Mouse (Mus musculus): ENCODE results near the gene Rnf126.
A peak's percentile ranks its signal among the peaks of the same experiment; 100 is the strongest.

Rnf126 gene

DNA sequence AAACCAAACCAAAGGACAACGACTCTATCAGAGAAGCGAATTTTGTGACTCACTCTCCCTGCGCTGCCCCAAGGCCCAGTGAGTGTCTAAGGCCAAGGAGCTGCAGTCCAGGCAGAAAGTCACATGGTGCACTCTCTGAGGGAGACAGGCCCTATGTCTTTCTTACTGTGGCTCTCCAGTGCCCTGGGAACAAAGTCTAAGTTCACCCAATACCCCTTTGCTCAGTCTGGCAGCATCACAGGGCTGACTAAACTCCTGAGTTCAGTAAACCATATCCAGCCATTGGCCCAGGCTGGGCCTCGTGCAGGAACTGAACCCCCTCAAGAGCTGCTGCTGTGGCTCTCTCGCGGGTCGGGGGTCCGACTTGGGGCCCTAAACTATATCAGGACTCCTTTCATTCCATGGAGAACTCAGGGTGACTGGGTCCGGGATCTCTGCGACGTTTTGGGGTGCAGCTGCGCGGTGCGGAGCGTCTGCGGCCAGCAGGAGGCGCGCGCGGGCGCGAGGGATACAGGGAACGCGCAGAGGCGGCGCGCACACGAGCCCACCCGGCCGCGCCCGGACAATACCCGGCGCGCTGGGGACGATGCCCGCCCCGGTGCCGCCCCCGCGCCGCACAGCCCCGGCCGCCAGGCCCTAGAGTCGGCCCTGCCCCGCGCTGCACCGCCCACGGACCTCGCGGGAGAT lies 26.4 kb upstream of the Rnf126 start, which contains the start of gene Palm:
Gene Palm, plus strand, starts transcription at position 522 of the 687 bp plus-strand sequence.
- peak; percentile 69 to 84 for DNase-seq (ENCODE audit: low spot score in 2 of 2)

- DNase-seq (ENCODE audit: low spot score in 2 of 2): no peak
These were observed 25.7 kb upstream of the Rnf126 start for GRCm38 (mm10) chr10:79792339-79793040.

DNA sequence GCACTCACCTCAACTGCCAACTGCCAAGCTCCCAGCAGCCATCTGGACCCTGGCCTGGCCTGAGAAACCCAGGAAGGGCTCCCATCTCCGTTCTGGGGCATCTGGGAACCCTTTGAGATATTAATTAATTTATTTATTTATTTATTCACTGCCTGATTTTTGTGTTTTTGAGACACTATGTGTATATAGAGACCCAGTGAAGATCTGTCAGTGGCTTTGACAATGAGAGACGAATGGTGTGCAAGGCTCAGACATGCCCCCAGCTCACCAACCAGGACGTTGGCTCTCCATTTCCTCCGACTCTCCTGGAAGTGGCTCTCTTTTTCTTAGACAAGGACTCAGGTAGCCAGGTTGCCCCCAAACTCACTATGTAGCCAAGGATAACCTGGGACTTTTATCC lies 24.1 kb upstream of the Rnf126 start, which contains the start of gene Prss57:
Gene Prss57, minus strand, starts transcription at position 101 of the 400 bp plus-strand sequence.
- no peak for DNase-seq (ENCODE audit: low spot score in 2 of 2)

DNA sequence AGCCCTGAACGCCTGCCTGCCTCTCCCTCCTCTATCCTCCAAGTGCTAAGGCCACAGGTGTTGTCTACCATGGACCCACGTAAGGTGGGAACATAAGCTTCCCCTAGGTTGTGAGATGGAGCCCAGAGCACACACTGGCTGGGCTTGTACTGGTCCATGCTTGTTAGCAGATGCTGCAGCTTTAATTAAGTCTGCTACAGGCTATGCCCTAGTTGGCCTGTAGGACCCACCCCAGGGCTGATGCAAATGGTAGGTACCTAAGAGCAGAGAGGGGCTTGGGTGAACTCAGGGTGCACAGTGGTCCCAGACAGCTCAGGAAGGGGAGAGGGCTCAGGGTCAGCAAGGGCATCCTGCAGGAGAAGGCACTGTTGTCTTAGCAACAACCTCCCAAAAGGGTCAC lies 22.8 kb upstream of the Rnf126 start:
- no peak for DNase-seq (ENCODE audit: low spot score in 2 of 2)

GRCm38 (mm10) chr10:79788386-79789158 lies 21.8 kb upstream of the Rnf126 start:
- DNase-seq (ENCODE audit: low spot score in 2 of 2): peak; percentile 67 to 82

DNA sequence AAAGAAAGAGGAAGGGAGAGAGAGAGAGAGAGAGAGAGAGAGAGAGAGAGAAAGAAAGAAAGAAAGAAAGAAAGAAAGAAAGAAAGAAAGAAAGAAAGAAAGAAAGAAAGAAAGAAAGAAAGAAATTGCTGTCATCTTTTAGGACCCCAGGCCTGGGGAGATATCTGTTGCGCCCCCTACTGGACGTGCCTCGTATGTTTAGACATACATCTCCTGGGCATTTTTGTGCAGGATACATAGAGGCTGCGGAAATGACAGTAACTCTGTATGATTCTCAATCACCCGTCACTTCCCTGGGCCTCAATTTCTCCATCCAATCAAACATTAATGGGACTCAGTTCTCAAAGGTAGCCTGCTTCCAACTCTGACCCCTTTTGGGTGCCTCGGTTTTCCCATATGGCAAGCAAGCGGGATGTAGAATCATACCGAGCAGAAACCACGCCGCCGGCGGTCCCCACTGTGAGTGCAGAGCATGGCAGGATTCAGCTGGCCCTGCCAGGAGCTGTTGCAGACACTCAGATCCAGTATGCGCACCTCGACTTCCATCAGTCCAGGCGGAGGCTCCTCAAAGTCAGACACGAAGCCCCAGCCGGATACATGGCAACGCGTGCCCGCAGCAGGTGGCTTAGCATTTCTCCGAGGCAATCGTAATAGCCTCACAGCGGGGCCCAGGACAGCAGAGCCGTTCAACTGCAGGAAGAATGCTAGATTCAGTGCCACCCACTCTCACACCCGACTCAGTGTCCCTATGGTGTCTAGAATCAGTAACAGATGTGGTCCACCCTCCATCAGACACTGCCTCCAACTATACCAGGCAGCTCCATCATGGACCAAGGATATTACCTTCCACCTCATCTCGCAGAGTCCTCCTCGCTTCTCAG lies 17.4 kb upstream of the Rnf126 start:
- peak in 1 of 2 experiments; percentile 48 for DNase-seq (ENCODE audit: low spot score in 2 of 2)

DNA sequence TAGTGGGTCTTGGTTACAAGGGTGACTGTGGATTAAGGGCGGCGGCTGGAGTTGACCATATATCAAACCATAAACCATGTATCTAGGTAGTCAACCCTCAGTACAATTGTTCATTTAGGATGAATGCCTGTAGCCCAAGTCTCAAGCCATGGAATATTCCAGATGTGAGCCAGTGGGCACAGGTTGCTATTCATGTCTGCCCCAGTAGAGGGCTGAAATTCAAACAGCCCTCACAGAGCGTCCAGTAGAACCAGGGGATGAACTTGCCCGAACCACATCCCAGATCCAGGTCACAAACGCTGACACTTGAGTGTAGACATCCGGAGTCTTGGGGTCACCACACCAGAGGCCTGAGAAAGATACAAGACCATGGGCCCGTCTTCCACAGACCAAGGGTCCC lies 16.3 kb upstream of the Rnf126 start:
- no peak for DNase-seq (ENCODE audit: low spot score in 2 of 2)

DNA sequence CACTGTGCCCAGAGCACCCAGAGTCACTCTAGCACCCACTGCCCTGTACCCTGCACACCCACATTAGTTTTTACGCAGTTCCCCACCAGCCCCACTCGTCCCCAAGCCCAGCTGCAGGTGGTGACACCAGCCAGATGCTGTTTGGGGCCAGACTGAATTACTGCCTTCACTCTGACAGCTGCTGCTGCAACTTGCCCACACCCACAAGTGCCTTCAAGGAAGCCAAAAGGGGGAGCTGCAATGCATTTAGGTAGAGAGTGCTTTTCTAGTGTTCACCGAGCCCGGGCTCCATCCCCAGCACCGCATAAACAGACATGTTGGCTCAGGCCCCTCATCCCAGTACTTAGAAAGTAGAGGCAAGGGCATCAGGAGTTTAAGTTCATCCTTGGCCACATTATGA lies 15.2 kb upstream of the Rnf126 start:
- DNase-seq (ENCODE audit: low spot score in 2 of 2): no peak

- DNase-seq (ENCODE audit: low spot score in 2 of 2): no peak
These were observed 14.4 kb upstream of the Rnf126 start for GRCm38 (mm10) chr10:79781139-79781538.

DNA sequence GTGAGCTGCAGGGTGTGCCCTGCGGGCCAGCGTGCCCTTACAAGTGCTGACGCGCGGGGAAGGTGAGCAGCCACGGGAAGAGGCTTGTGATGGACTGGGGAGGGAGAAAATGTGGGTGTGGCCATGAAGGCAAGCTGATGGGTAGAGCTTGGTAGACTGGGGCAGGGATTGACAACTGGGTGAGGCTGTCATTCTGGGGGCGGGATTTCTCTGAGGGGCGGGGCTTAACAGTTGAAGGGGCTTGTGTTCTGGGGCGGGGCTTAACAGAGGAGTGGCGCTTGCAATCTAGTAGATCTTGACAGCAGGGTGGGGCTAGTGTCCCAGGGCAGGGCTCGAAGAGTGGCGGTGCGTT lies 13.9 kb upstream of the Rnf126 start:
- DNase-seq (ENCODE audit: low spot score in 2 of 2): peak in 1 of 2 experiments; percentile 48

GRCm38 (mm10) chr10:79779784-79780663 lies 13.3 kb upstream of the Rnf126 start:
- peak; percentile 95 to 98 for DNase-seq (ENCODE audit: low spot score in 2 of 2)

DNA sequence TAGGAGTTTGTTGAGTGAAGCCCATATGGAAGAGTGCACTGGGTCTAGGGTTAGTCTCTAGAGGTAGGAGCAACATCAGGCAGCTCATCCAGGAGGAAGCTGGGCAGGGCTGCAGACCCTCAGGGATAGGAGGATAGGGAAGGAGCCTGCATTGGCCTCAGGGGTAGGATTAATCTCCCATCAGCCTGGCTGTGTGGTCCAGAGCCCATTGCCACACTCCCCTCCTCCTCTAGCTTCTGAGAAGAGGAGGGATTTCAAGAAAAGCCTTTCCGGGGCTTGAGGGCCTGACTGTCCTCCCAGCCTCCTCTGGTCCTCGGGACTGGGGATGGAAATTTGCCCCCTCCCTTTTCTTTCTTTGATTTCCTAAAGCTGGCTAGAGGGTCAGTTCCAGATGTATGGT lies 12.4 kb upstream of the Rnf126 start:
- DNase-seq (ENCODE audit: low spot score in 2 of 2): no peak

DNA sequence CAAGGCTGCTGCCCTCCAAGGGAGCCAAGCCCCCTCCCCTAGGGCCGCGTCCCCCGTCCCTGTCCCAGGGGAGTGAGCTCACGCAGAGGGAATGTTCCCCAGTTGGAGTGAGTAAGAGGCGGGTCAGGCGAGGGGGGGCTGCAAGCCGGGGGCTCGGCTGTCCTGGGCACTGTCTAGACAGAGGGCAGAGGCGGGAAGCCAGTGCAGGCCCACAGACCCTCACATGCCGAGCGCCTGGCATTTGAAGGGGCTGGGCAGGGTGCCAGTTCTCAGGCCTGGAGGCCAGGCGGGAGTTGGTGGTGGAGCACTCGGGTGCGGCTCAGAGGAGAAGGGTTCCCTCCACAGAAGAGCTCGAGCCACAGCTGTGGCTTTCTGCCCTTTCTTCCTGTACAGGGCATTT lies 11.3 kb upstream of the Rnf126 start:
- DNase-seq (ENCODE audit: low spot score in 2 of 2): peak in 1 of 2 experiments; percentile 74

- DNase-seq (ENCODE audit: low spot score in 2 of 2): no peak
These were observed 10.4 kb upstream of the Rnf126 start, which contains the start of gene Fstl3 for GRCm38 (mm10) chr10:79777103-79777531. Fstl3 (plus strand) TSS chr10:79777272.

DNA sequence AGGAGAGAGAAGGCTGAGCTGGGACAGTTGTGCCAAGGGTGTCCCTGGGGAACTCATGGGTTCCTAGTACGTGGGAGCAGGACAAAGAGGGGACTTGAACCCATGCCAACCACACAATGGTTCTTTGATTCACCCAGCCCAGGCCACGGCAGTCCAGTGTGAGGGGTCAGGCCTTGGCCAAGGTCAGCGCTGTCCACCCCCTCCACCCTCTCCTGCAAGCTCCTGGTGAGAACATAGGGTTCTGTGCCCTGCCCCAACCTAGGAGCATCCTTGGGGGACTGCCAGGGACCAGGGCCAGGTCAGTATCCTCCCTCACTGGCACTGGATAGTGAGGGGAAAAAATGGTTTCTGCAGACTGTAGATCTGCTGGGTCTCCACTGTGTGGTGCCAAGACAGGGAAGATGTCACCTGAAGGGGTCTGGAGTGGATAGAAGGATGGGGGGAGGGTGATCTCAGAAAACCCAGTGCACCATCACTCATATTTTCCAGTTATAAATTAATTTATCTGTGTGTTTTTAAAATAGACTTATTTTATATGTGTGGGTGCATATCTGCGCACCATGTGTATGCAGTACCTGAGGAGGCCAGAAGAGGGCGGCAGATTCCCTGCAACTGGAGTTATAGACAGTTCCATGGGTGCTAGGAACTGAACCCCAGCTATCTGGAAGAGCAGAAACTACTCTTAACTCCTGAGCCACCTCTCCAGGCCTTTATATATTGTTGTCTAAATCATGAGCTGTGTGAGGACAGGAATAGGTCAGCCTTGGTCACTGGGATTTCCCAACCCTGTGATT lies 7.9 kb upstream of the Rnf126 start:
- no peak for DNase-seq (ENCODE audit: low spot score in 2 of 2)

GRCm38 (mm10) chr10:79773208-79773607 lies 6.5 kb upstream of the Rnf126 start:
- no peak for DNase-seq (ENCODE audit: low spot score in 2 of 2)

GRCm38 (mm10) chr10:79772320-79772719 lies 5.6 kb upstream of the Rnf126 start:
- no peak for DNase-seq (ENCODE audit: low spot score in 2 of 2)

DNA sequence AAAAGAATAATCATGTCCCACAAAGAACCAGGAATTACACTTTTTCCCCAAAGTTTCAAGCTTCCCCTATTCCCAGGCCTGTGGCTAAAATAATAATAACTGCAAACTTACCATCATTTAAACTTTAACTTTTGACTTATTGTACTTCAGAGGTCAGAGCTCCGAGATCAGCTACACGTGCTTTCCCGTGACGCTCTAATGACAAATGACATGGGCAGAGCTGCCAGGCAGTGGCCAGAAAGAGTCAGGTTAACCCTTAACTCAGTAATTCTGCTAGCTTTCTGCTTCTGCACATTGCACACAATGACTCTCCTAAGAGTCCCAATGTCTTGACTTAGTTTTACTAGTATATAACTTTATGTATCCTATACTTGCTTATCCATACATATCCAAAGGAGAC lies 2.6 kb upstream of the Rnf126 start:
- no peak for DNase-seq (ENCODE audit: low spot score in 2 of 2)

DNA sequence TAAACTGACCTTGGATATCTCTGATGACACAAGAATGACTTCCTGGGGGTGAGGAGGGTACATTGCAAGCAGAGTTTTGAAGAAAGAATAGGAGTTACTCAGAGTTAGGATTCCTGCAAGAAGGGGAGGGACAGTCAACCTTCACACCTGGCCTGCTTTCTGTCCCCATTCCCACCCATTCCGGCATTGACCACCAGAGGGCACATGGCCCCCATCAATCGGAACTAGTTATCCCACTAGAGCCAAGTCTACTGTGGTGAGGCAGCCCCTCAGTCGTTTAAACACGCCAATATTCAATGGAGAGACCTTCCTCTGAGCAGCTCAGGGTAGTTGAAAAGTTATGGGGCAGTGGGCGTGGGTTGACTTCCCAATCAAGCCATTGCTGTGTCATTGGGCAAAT lies 1.6 kb upstream of the Rnf126 start:
- DNase-seq (ENCODE audit: low spot score in 2 of 2): peak; percentile 81 to 83
